Mouse (Mus musculus) forebrain, embryonic 16.5 days (tissue): ENCODE results near the gene Chrne. TPM values are rescaled to one million over a fixed set of nuclear protein-coding genes. Genes with fewer than 3 reads are reported as not detected.
A peak's percentile ranks its signal among the peaks of the same experiment; 100 is the strongest.

Source experiments
- ATAC-seq: fragments of 200-750 bp; cut with Nextera tagmentation; 2 replicates; pipeline ENCODE4 v1.8.0; 2017; ENCODE audit warnings: mild to moderate bottlenecking, moderate library complexity
- H3K27ac ChIP-seq: fragments of 300-500 bp; sonication (generic); 2 replicates; pipeline ENCODE4 v1.5.1; 2014; ENCODE audit warnings: low read length, control low read depth
- H3K27me3 ChIP-seq: fragments of 300-500 bp; sonication (generic); replicated peaks from 2 replicates; pipeline ENCODE4 v1.6.1; 2014; ENCODE audit warnings: low read length; ENCODE audit not compliant: control insufficient read depth, insufficient read depth
- H3K36me3 ChIP-seq: fragments of 300-500 bp; sonication (generic); 2 replicates; pipeline ENCODE4 v1.6.1; 2014; ENCODE audit not compliant: control insufficient read depth, insufficient read depth
- H3K4me1 ChIP-seq: fragments of 300-500 bp; sonication (generic); replicated peaks from 2 replicates; pipeline ENCODE4 v1.6.1; 2014; ENCODE audit warnings: low read length; ENCODE audit not compliant: control insufficient read depth, insufficient read depth
- H3K4me2 ChIP-seq: fragments of 300-500 bp; sonication (generic); 2 replicates; pipeline ENCODE4 v1.6.1; 2014; ENCODE audit warnings: mild to moderate bottlenecking, low read length, control low read depth
- H3K4me3 ChIP-seq: fragments of 300-500 bp; sonication (generic); replicated peaks from 2 replicates; pipeline ENCODE4 v1.5.1; 2014; ENCODE audit warnings: mild to moderate bottlenecking, low read length, control low read depth
- H3K9ac ChIP-seq: fragments of 300-500 bp; sonication (generic); replicated peaks from 2 replicates; pipeline ENCODE4 v1.6.1; 2014; ENCODE audit warnings: low read depth, low read length, control low read depth
- H3K9me3 ChIP-seq: fragments of 300-500 bp; sonication (generic); 2 replicates; pipeline ENCODE4 v1.6.1; 2016; ENCODE audit warnings: low read length; ENCODE audit not compliant: control insufficient read depth
- WGBS: fragments of 180-500 bp; shearing (Covaris S2); extraction: QIAGEN DNeasy Blood & Tissue Kit; methylation state at CpG from one replicate; pipeline ENCODE4 v1.1.7; 2014; 5-methylcytosine and 5-hydroxymethylcytosine counted together
- polyA plus RNA-seq: library from polyadenylated mRNA; unstranded; fragments of >200 nt; fragmentation: Nextera tagmentation; extraction: Ambion mirVana; gene quantifications from 2 replicates; pipeline ENCODE4 v1.2.1, GENCODE M21; 2015

Chrne gene
- polyA plus RNA-seq, 1 experiment from 2014 or later = 0.39 TPM

GRCm38 (mm10) chr11:70597301-70597700 lies 21.7 kb downstream of the Chrne start:
- Histone ChIP-seq H3K4me2 (no peak overlapping the region), H3K36me3 (peaks cover 2% of the 10 kb centered on the region), H3K9me3 (no peaks in the 10 kb centered on the region), H3K9ac (no peak overlapping the region), H3K27ac (no peak overlapping the region), H3K4me3 (no peak overlapping the region), H3K27me3 (no peaks in the 10 kb centered on the region), H3K4me1 (no peaks in the 10 kb centered on the region)
- no peak for ATAC-seq
- 82% methylated on average over 6 of the region's 6 CpGs for WGBS

DNA sequence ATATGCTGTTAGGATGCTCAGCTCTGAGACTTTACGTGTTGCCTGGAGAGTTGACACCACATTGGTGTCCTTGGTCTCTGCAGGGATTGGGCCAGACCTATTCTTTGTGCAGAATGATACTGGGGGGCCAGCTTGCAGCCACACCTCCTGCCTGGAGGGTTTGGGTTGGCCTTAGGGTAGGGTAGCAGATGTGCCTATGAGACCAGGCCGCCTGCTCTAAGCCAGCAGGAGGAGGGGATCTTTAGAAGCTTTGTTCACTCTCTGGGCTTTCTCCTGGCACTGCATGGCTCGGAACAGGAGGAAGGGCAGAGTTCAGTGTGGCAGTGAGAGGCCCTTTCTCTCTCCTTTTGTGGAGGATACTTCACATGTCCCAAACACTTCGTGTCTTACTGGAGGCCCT lies 22.9 kb downstream of the Chrne start:
- Histone ChIP-seq H3K36me3 (no peaks in the 10 kb centered on the region; the same call in 1 of the 2 replicates), H3K27me3 (no peaks in the 10 kb centered on the region), H3K4me2 (no peak overlapping the region), H3K4me1 (0 out of 2 replicates have a peak, but pooled peaks cover 2% of the 10 kb centered on the region), H3K27ac (no peak overlapping the region), H3K4me3 (no peak overlapping the region), H3K9ac (no peak overlapping the region), H3K9me3 (no peaks in the 10 kb centered on the region)
- WGBS = 40% methylated on average over 4 of the region's 4 CpGs
- peak; percentile 40; the same call in 1 of the 2 replicates for ATAC-seq

- Histone ChIP-seq H3K9me3 (no peaks in the 10 kb centered on the region), H3K4me2 (no peak overlapping the region), H3K36me3 (no peaks in the 10 kb centered on the region; the same call in 1 of the 2 replicates), H3K27me3 (no peaks in the 10 kb centered on the region), H3K27ac (no peak overlapping the region), H3K9ac (no peak overlapping the region), H3K4me1 (0 out of 2 replicates have a peak, but pooled peaks cover 2% of the 10 kb centered on the region), H3K4me3 (no peak overlapping the region)
- 78% methylated on average over 2 of the region's 2 CpGs for WGBS
- ATAC-seq = no peak
Measured at GRCm38 (mm10) chr11:70595638-70596037, 23.4 kb downstream of the Chrne start.

DNA sequence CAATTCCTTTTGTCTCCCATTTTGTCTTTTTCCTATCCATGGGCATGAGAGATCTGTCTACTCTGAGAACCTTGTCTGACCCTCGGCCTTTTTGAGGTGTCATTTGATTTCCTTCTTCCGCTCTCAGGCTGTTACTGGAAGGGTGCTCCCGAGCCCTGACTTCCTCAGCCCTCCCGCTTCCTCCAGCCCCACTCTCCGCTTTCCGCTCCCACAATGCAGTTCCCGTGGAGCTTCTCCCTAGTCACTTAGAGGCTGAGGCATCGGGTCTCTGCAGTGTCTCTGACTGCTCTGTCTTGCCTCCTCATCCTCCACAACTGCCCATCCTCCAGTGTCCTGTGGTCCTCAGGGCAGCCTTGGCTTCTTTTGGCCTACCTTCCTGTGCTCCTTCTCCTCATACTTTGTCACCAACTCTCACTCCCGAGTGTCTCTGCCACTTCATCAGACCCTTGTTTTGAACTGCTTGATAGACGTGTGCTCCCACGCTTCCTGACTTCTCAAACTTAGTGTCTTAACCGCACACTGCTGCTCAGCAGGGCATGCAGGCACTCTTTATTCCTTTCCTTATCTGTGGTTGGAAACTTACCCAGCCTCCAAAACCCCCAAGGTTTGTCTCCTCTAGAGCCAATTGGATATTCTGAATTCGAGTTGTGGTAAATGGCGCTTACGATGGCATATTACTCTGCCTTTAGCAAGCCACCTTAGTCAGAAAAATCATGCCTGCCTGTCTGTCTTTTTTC lies 24.6 kb downstream of the Chrne start:
- 0 out of 2 replicates have a peak, but pooled peaks cover 2% of the 10 kb centered on the region for H3K4me1 ChIP-seq

GRCm38 (mm10) chr11:70591733-70592132 lies 27.3 kb downstream of the Chrne start:
- no peak overlapping the region for H3K4me3 ChIP-seq
- no peaks in the 10 kb centered on the region for H3K9me3 ChIP-seq
- no peak overlapping the region for H3K9ac ChIP-seq
- H3K36me3 ChIP-seq = no peaks in the 10 kb centered on the region
- H3K27ac ChIP-seq = no peak overlapping the region
- H3K4me1 ChIP-seq = 0 out of 2 replicates have a peak, but pooled peaks cover 2% of the 10 kb centered on the region
- H3K27me3 ChIP-seq = no peaks in the 10 kb centered on the region
- no peak overlapping the region for H3K4me2 ChIP-seq
- 90% methylated on average over 1 of the region's 1 CpGs for WGBS
- no peak for ATAC-seq

More for the DNA sequence above, 24.6 kb downstream of the Chrne start:
- Histone ChIP-seq H3K4me3 (no peak overlapping the region), H3K36me3 (no peaks in the 10 kb centered on the region; the same call in 1 of the 2 replicates), H3K4me2 (no peak overlapping the region), H3K9me3 (no peaks in the 10 kb centered on the region), H3K27me3 (no peaks in the 10 kb centered on the region), H3K27ac (no peak overlapping the region), H3K9ac (no peak overlapping the region)
- no peak for ATAC-seq
- 85% methylated on average over 15 of the region's 15 CpGs for WGBS

- H3K9ac ChIP-seq = no peak overlapping the region
- no peaks in the 10 kb centered on the region for H3K9me3 ChIP-seq
- H3K27me3 ChIP-seq = no peaks in the 10 kb centered on the region
- peaks cover 14% of the 10 kb centered on the region for H3K4me1 ChIP-seq
- H3K36me3 ChIP-seq = no peaks in the 10 kb centered on the region
- ATAC-seq = no peak
- H3K4me3 ChIP-seq = no peak overlapping the region
- H3K4me2 ChIP-seq = no peak overlapping the region
- no peak overlapping the region for H3K27ac ChIP-seq
- 79% methylated on average over 5 of the region's 5 CpGs for WGBS
Measured at GRCm38 (mm10) chr11:70586954-70587353, 32.1 kb downstream of the Chrne start.

DNA sequence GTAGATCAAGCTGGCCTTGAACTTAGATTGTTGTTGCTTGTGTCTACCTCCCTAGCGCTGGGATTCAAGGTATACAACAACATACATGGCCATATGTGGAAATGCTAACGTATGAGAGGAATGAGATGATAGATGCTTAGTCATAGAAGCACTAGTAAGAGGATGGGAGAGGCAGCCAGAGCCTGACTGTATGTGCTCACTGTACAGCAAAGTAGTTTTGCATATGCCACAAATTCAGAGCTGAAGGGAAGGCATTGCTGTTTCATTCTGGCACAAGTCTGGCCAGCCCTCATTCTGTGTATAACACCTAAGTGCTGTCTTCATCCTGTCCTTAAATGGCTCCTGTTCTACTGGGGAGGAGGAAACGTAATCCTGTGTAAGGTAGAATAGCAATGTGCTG lies 32.8 kb downstream of the Chrne start:
- no peaks in the 10 kb centered on the region for H3K36me3 ChIP-seq
- no peaks in the 10 kb centered on the region for H3K27me3 ChIP-seq
- no peak overlapping the region for H3K4me2 ChIP-seq
- H3K9ac ChIP-seq = no peak overlapping the region
- peaks cover 11% of the 10 kb centered on the region for H3K4me1 ChIP-seq
- no peaks in the 10 kb centered on the region for H3K9me3 ChIP-seq
- 95% methylated on average over 3 of the region's 3 CpGs for WGBS
- H3K27ac ChIP-seq = no peak overlapping the region
- H3K4me3 ChIP-seq = no peak overlapping the region
- no peak for ATAC-seq

GRCm38 (mm10) chr11:70585457-70585856 lies 33.6 kb downstream of the Chrne start:
- no peak overlapping the region for H3K9ac ChIP-seq
- no peaks in the 10 kb centered on the region for H3K27me3 ChIP-seq
- no peak for ATAC-seq
- H3K27ac ChIP-seq = no peak overlapping the region
- H3K36me3 ChIP-seq = no peaks in the 10 kb centered on the region
- peaks cover 14% of the 10 kb centered on the region for H3K4me1 ChIP-seq
- H3K4me3 ChIP-seq = no peak overlapping the region
- WGBS = 38% methylated on average over 7 of the region's 7 CpGs
- H3K4me2 ChIP-seq = no peak overlapping the region
- no peaks in the 10 kb centered on the region for H3K9me3 ChIP-seq

GRCm38 (mm10) chr11:70583775-70584174 lies 35.2 kb downstream of the Chrne start:
- Histone ChIP-seq H3K4me2 (no peak overlapping the region), H3K9me3 (no peaks in the 10 kb centered on the region), H3K27ac (no peak overlapping the region), H3K4me3 (no peak overlapping the region), H3K9ac (no peak overlapping the region), H3K27me3 (no peaks in the 10 kb centered on the region), H3K36me3 (no peaks in the 10 kb centered on the region), H3K4me1 (peaks cover 18% of the 10 kb centered on the region)
- WGBS = 87% methylated on average over 7 of the region's 7 CpGs
- ATAC-seq = no peak
